Mouse (Mus musculus) MEL (cell line): ENCODE measurements around the gene Plcb4. TPM values are rescaled to one million over a fixed set of nuclear protein-coding genes. Genes with fewer than 3 reads are reported as not detected.

Source experiments
- DNase-seq: peaks from one replicate; pipeline ENCODE4 v3.0.0; 2011; ENCODE audit warnings: low read depth, low spot score
- H3K27ac ChIP-seq: 2 replicates; pipeline ENCODE4 v1.5.1; 2012; ENCODE audit warnings: low read depth, mild to moderate bottlenecking, control low read depth, low read length, moderate library complexity; ENCODE audit not compliant: control insufficient read depth
- H3K27me3 ChIP-seq, 2 experiments: fragments of 150-350 bp in 1 of 2; sonication (generic) in 1 of 2; 2 replicates each; pipeline ENCODE4 v1.6.1; 2012; ENCODE audit warnings: low read length in 2 of 2, mild to moderate bottlenecking in 2 of 2, improper control_type of control experiment in 1 of 2, moderate library complexity in 1 of 2; ENCODE audit not compliant: insufficient read depth in 2 of 2, control insufficient read depth in 1 of 2
- H3K36me3 ChIP-seq, 2 experiments: 2 replicates each; pipeline ENCODE4 v1.6.1; 2012 to 2014; ENCODE audit warnings: low read length in 2 of 2, improper control_type of control experiment in 1 of 2, inconsistent platforms in 1 of 2, mild to moderate bottlenecking in 1 of 2; ENCODE audit not compliant: insufficient read depth in 2 of 2, control insufficient read depth in 1 of 2
- H3K4me1 ChIP-seq, 2 experiments: fragments of 150-350 bp in 1 of 2; sonication (generic) in 1 of 2; 2 replicates each; pipeline ENCODE4 v1.6.1; 2012; ENCODE audit warnings: low read length in 2 of 2, improper control_type of control experiment in 1 of 2, mild to moderate bottlenecking in 1 of 2; ENCODE audit not compliant: insufficient read depth in 2 of 2, control insufficient read depth in 1 of 2
- H3K4me3 ChIP-seq, 2 experiments: fragments of 150-350 bp in 1 of 2; sonication (generic) in 1 of 2; 2 replicates each; pipeline ENCODE4 v1.5.1; 2012; ENCODE audit warnings: low read depth in 2 of 2, low read length in 2 of 2, mild to moderate bottlenecking in 2 of 2, moderate library complexity in 2 of 2, control low read depth in 1 of 2, improper control_type of control experiment in 1 of 2; ENCODE audit not compliant: control insufficient read depth in 1 of 2, insufficient read depth in 1 of 2
- H3K79me2 ChIP-seq: 2 replicates; pipeline ENCODE4 v1.6.1; 2012; ENCODE audit warnings: mild to moderate bottlenecking, low read length, moderate library complexity; ENCODE audit not compliant: control insufficient read depth, poor library complexity, insufficient read depth
- H3K9ac ChIP-seq: 2 replicates; pipeline ENCODE4 v1.6.1; 2012; ENCODE audit warnings: low read depth, mild to moderate bottlenecking, control low read depth, low read length, moderate library complexity; ENCODE audit not compliant: control insufficient read depth, poor library complexity, severe bottlenecking
- H3K9me3 ChIP-seq: fragments of 150-350 bp; sonication (generic); replicated peaks from 2 replicates; pipeline ENCODE4 v1.6.1; 2012; ENCODE audit warnings: mild to moderate bottlenecking, low read length, improper control_type of control experiment, moderate library complexity; ENCODE audit not compliant: insufficient read depth
- CHD2 ChIP-seq: IDR thresholded peaks from 2 replicates; pipeline ENCODE4 v1.6.1; 2011; ENCODE audit warnings: low read length, improper control_type of control experiment
- E2F4 ChIP-seq: IDR thresholded peaks from 2 replicates; pipeline ENCODE4 v1.6.1; 2011; ENCODE audit warnings: low read depth, low read length, improper control_type of control experiment, borderline replicate concordance
- ETS1 ChIP-seq: IDR thresholded peaks from 2 replicates; pipeline ENCODE4 v1.6.1; 2012; ENCODE audit warnings: low read depth, mild to moderate bottlenecking, inconsistent platforms, low read length, improper control_type of control experiment, moderate library complexity
- HCFC1 ChIP-seq: IDR thresholded peaks from 2 replicates; pipeline ENCODE4 v1.6.1; 2012; ENCODE audit warnings: low read depth, mild to moderate bottlenecking, inconsistent platforms, low read length, improper control_type of control experiment, moderate library complexity
- JUND ChIP-seq: IDR thresholded peaks from 2 replicates; pipeline ENCODE4 v1.6.1; 2011; ENCODE audit warnings: low read depth, mild to moderate bottlenecking, improper control_type of control experiment, low read length
- KAT2A ChIP-seq: conservative IDR thresholded peaks from 2 replicates; pipeline ENCODE4 v1.6.1; 2012; ENCODE audit warnings: low read depth, low read length, improper control_type of control experiment, inconsistent platforms
- MAX ChIP-seq: IDR thresholded peaks from 2 replicates; pipeline ENCODE4 v1.6.1; 2011; ENCODE audit warnings: low read length, improper control_type of control experiment
- MYB ChIP-seq: IDR thresholded peaks from 2 replicates; pipeline ENCODE4 v1.6.1; 2011; ENCODE audit warnings: mild to moderate bottlenecking, low read depth, low read length, improper control_type of control experiment
- MYC ChIP-seq: IDR thresholded peaks from 2 replicates; pipeline ENCODE4 v1.6.1; 2011; ENCODE audit warnings: low read depth, mild to moderate bottlenecking, low read length, improper control_type of control experiment, moderate library complexity
- RAD21 ChIP-seq: IDR thresholded peaks from 2 replicates; pipeline ENCODE4 v1.6.1; 2011; ENCODE audit warnings: mild to moderate bottlenecking, low read depth, low read length, improper control_type of control experiment
- RCOR1 ChIP-seq: IDR thresholded peaks from 2 replicates; pipeline ENCODE4 v1.6.1; 2012; ENCODE audit warnings: low read depth, mild to moderate bottlenecking, inconsistent platforms, low read length, improper control_type of control experiment
- USF2 ChIP-seq, 2 experiments: IDR thresholded peaks; 2 replicates each; pipeline ENCODE4 v1.6.1; 2011 to 2012; ENCODE audit warnings: improper control_type of control experiment in 2 of 2, low read length in 2 of 2, borderline replicate concordance in 1 of 2, inconsistent platforms in 1 of 2, low read depth in 1 of 2, mild to moderate bottlenecking in 1 of 2; ENCODE audit not compliant: insufficient read depth in 1 of 2
- ZKSCAN1 ChIP-seq: IDR thresholded peaks from 2 replicates; pipeline ENCODE4 v1.6.1; 2012; ENCODE audit warnings: low read depth, mild to moderate bottlenecking, inconsistent platforms, low read length, improper control_type of control experiment, moderate library complexity
- polyA plus RNA-seq, 2 experiments: library from polyadenylated mRNA; stranded (reverse) in 1 of 2; unstranded in 1 of 2; fragments of >175 nt in 1 of 2; fragments of >200 nt in 1 of 2; gene quantifications; 2 replicates each; pipeline versions ENCODE4 v1.2.1 to v1.2.4; 2012; ENCODE audit warnings: low replicate concordance in 2 of 2, low read depth in 1 of 2; ENCODE audit not compliant: insufficient read length in 2 of 2, insufficient read depth in 1 of 2, missing spikeins in 1 of 2
- total RNA-seq: library from RNA; depleted of rRNA; stranded (reverse); fragments of 300-350 nt; gene quantifications from 2 replicates; pipeline ENCODE4 v1.2.3, GENCODE M21; 2012

The Plcb4 gene
- total and polyA plus RNA-seq, 3 experiments = not detected

DNA sequence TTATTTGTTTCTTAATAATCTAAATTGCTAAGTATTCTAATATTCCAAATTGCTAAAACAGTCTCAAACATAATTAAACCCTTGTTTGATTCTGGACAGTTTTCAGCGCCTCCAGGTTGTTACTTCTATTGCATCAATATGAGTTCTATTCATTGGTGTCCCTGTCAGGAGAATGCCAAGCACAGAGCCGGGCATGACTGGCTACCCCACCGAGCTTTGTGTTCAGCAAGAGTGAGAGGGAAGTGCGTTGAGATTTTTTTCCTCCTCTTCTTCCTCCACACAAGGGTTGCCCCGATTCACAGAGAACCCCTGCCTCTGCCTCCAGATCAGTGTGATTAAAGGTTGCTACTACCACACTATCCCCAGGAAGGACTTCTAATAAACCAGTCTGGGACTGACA, 53.5 kb downstream of the Plcb4 start:
- no peak overlapping the region for H3K27ac ChIP-seq
- H3K79me2 ChIP-seq = no peaks in the 10 kb centered on the region
- no peak for DNase-seq
- TF ChIP-seq CHD2 (no peak), MAX (no peak), HCFC1 (no peak), MYB (no peak), E2F4 (no peak), ETS1 (no peak)
- TF ChIP-seq, all 39 proteins: peak for 0
- Histone ChIP-seq H3K9ac (no peak overlapping the region), H3K4me3 (no peak overlapping the region), H3K9me3 (no peaks in the 10 kb centered on the region), H3K36me3 (peaks cover 0 to 37% of the 10 kb centered on the region in 2 experiments; a peak in 2 of 4 replicates), H3K4me1 (peaks cover 16 to 33% of the 10 kb centered on the region in 2 experiments), H3K27me3 (no peaks in the 10 kb centered on the region; a peak in 2 of 4 replicates)

DNA sequence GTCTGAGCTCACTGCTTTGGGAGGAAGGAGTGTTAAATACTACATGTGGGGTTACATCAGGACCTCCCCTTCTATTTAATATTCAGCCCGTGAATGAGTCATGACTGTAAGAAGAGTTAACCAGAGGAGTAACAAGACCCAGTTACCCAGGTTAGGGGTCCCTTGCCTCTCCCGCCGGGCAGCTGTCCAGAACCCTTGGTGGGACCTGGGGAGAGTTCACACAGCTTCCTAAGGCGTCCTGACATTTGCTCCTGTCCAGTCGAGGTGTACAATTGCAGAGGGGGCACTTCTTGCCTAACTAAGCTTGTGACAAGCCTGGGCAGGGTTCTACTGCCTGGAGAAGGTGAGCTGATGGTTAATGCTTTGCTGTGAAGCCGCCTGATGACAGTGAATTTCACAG, 54.1 kb downstream of the Plcb4 start:
- Histone ChIP-seq H3K4me3 (no peak overlapping the region), H3K36me3 (peaks cover 0 to 33% of the 10 kb centered on the region in 2 experiments; a peak in 2 of 4 replicates), H3K9me3 (no peaks in the 10 kb centered on the region), H3K27me3 (peaks cover 0 to 3% of the 10 kb centered on the region in 2 experiments; a peak in 3 of 4 replicates), H3K79me2 (no peaks in the 10 kb centered on the region), H3K27ac (no peak overlapping the region), H3K9ac (no peak overlapping the region), H3K4me1 (peaks cover 16 to 30% of the 10 kb centered on the region in 2 experiments)
- no peak for DNase-seq
- TF ChIP-seq RCOR1 = no peak
- no peak for TF ChIP-seq CHD2
- no peak for TF ChIP-seq MYC
- no peak for TF ChIP-seq ZKSCAN1
- no peak for TF ChIP-seq RAD21

DNA sequence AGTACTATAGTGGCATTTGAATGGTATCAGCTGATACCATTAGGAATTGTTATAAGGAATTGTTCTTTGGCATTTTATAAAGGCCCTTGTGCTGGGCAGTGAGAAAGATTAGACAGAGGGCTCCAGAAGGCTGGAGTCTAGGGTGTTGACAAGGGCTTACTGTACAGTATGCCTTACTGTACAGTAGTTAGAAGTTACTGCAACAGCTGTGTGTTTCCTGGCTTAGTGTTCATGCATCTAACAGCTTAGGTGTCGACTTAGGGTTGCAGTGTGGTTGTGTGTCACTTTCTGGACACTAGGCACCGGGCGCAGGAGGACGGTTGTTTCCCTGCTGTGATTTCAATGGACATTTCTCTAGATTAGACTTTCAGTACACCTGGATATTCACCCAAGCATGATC, 57.4 kb downstream of the Plcb4 start:
- H3K4me1 ChIP-seq = peaks cover 4 to 9% of the 10 kb centered on the region in 2 experiments
- no peak for TF ChIP-seq JUND
- no peak for TF ChIP-seq USF2 (IDR thresholded peaks at IDR 0.05; ENCODE audit: borderline replicate concordance in 1 of 2, insufficient read depth in 1 of 2, low read depth in 1 of 2, low read length in 2 of 2)
- TF ChIP-seq KAT2A = no peak
- TF ChIP-seq MAX = no peak
- no peak for TF ChIP-seq E2F4
- no peaks in the 10 kb centered on the region for H3K9me3 ChIP-seq

More for the DNA sequence above, 57.4 kb downstream of the Plcb4 start:
- H3K79me2 ChIP-seq = no peaks in the 10 kb centered on the region
- H3K4me3 ChIP-seq = no peak overlapping the region
- DNase-seq = no peak
- H3K36me3 ChIP-seq = peaks cover 0 to 12% of the 10 kb centered on the region in 2 experiments; a peak in 2 of 4 replicates
- peaks cover 0 to 3% of the 10 kb centered on the region in 2 experiments; a peak in 3 of 4 replicates for H3K27me3 ChIP-seq
- no peak overlapping the region for H3K9ac ChIP-seq
- no peak overlapping the region for H3K27ac ChIP-seq
